Mouse (Mus musculus): ENCODE measurements around the gene Allc. TPM values are rescaled to one million over a fixed set of nuclear protein-coding genes. Genes with fewer than 3 reads are reported as not detected.
A peak's percentile ranks its signal among the peaks of the same experiment; 100 is the strongest.

The Allc gene
- total RNA-seq (2021) = not detected

- intact Hi-C loops (cut with DNase I) = no loop called here
- no peak for DNase-seq
Measured at GRCm38 (mm10) chr12:28582423-28582822, at the start of gene Allc. Gene Allc, minus strand, starts transcription at chr12:28582523.

GRCm38 (mm10) chr12:28628436-28628835, 46.1 kb upstream of the Allc start:
- no peak for DNase-seq
- intact Hi-C loops (cut with DNase I) = no loop called here

GRCm38 (mm10) chr12:28627092-28627491, 44.8 kb upstream of the Allc start:
- intact Hi-C loops (cut with DNase I) = no loop called here
- DNase-seq = no peak

- no peak for DNase-seq
- intact Hi-C loops (cut with DNase I) = no loop called here
Measured at GRCm38 (mm10) chr12:28625407-28625806, 43.1 kb upstream of the Allc start.

GRCm38 (mm10) chr12:28624251-28624650, 41.9 kb upstream of the Allc start:
- intact Hi-C loops (cut with DNase I) = no loop called here
- no peak for DNase-seq

GRCm38 (mm10) chr12:28623195-28623594, 40.9 kb upstream of the Allc start, which contains the start of gene Colec11:
Gene Colec11, minus strand, starts transcription at chr12:28623377.
- peak; percentile 60 to 66 for DNase-seq
- intact Hi-C loops (cut with DNase I) = no loop called here

- intact Hi-C loops (cut with DNase I) = no loop called here
- no peak for DNase-seq
Measured at GRCm38 (mm10) chr12:28622641-28623040, 40.3 kb upstream of the Allc start.

- no peak for DNase-seq
Measured at GRCm38 (mm10) chr12:28622167-28622532, 39.8 kb upstream of the Allc start.

GRCm38 (mm10) chr12:28621451-28622166, 39.3 kb upstream of the Allc start:
- DNase-seq = no peak
- intact Hi-C loops (cut with DNase I) = no loop called here

More at GRCm38 (mm10) chr12:28622167-28622532, 39.8 kb upstream of the Allc start:
- intact Hi-C loops (cut with DNase I) = no loop called here

GRCm38 (mm10) chr12:28617297-28617696, 35.0 kb upstream of the Allc start:
- no peak for DNase-seq

GRCm38 (mm10) chr12:28614401-28614800, 32.1 kb upstream of the Allc start:
- intact Hi-C loops (cut with DNase I) = no loop called here
- no peak for DNase-seq

More at GRCm38 (mm10) chr12:28617297-28617696, 35.0 kb upstream of the Allc start:
- intact Hi-C loops (cut with DNase I) = no loop called here

- no peak for DNase-seq
- intact Hi-C loops (cut with DNase I) = no loop called here
Measured at GRCm38 (mm10) chr12:28612391-28612790, 30.1 kb upstream of the Allc start.

- DNase-seq = no peak
- intact Hi-C loops (cut with DNase I) = no loop called here
Measured at GRCm38 (mm10) chr12:28607546-28608305, 25.4 kb upstream of the Allc start.

- intact Hi-C loops (cut with DNase I) = no loop called here
- DNase-seq = no peak
Measured at GRCm38 (mm10) chr12:28603494-28603893, 21.2 kb upstream of the Allc start.

GRCm38 (mm10) chr12:28602259-28602658, 19.9 kb upstream of the Allc start:
- DNase-seq = peak; percentile 79 to 84
- intact Hi-C loops (cut with DNase I) = no loop called here

GRCm38 (mm10) chr12:28598526-28598991, 16.2 kb upstream of the Allc start:
- intact Hi-C loops (cut with DNase I) = loop anchor here (10.0 kb wide), 1 partner anchor 526 kb away; no protein-coding TSS in a partner anchor

GRCm38 (mm10) chr12:28598110-28598509, 15.8 kb upstream of the Allc start:
- DNase-seq = peak in 1 of 2 experiments; percentile 27
- intact Hi-C loops (cut with DNase I) = loop anchor here (10.0 kb wide), 1 partner anchor 527 kb away; no protein-coding TSS in a partner anchor

More at GRCm38 (mm10) chr12:28598526-28598991, 16.2 kb upstream of the Allc start:
- DNase-seq = no peak

GRCm38 (mm10) chr12:28597699-28598098, 15.4 kb upstream of the Allc start:
- intact Hi-C loops (cut with DNase I) = loop anchor here (10.0 kb wide), 1 partner anchor 527 kb away; no protein-coding TSS in a partner anchor
- peak in 1 of 2 experiments; percentile 15 for DNase-seq

GRCm38 (mm10) chr12:28596851-28597250, 14.5 kb upstream of the Allc start:
- intact Hi-C loops (cut with DNase I) = loop anchor here (10.0 kb wide), 1 partner anchor 528 kb away; no protein-coding TSS in a partner anchor
- no peak for DNase-seq

GRCm38 (mm10) chr12:28590428-28590827, 8.1 kb upstream of the Allc start:
- DNase-seq = no peak
- intact Hi-C loops (cut with DNase I) = loop anchor here (10.0 kb wide), 1 partner anchor 534 kb away; no protein-coding TSS in a partner anchor
